Mouse (Mus musculus): ENCODE measurements around the gene Etfrf1.

GRCm38 (mm10) chr6:145256701-145257073, 45.8 kb downstream of the Etfrf1 start:
- TF ChIP-seq GATA1 (IDR thresholded peaks at IDR 0.05; ENCODE audit: low read length), result no peak
- TF ChIP-seq TAL1 (IDR thresholded peaks at IDR 0.05; ENCODE audit: low read length), result no peak

Data from erythroblast, embryonic 14.5 days (primary cell).